Mouse (Mus musculus) left cerebral cortex, adult 8-10 months (tissue): ENCODE measurements at regions not wholly inside any gene's neighbourhood (a gene's known extent, or its start where the extent isn't known, plus 50 kb on each side); places are given as distances from the start of the nearest gene placed in this dataset.
A peak's percentile ranks its signal among the peaks of the same experiment; 100 is the strongest.

ENCODE experiments used
- DNase-seq, 2 experiments: peaks; one replicate each; pipeline ENCODE4 v3.0.0; 2022; ENCODE audit warnings: low spot score in 2 of 2

DNA sequence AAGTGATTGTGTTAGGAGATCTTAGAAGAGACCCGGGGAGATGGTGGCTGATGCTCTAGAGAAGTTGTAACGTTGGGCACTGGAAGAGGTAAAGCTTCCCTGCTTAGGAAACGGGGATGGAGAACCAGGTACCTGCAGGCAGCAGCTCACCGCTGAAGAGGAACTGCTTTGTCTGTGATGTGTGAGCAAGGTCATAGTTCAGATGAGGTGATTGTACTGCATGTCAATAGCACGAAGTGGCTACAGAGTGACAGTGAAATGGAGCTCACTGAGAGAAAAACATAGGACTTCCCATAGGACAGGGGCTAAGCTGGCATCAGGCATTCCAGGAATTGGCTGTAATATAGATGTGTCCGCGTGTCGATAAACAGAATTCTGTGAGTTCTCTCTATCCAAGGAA, 205.1 kb upstream of the Tet2 start:
- no peak for DNase-seq

DNA sequence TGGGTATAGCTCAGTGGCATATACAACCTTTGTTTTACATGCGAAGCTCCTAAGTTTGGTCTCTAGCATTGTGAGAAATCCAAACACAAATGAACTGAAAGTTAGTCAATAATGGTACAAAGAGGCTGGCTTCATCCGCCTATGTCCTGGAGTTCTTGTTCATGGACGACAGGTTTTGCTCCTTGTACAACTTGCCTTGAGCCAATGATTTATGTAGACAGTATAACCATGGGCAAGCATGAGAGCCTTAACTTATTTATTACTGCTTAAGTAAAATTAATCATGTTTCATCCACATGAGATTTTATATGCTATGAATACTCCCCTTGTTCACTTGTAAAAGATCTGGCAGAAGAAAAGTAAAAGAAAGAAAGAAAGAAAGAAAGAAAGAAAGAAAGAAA, 205.7 kb upstream of the Tet2 start:
- DNase-seq, result no peak

DNA sequence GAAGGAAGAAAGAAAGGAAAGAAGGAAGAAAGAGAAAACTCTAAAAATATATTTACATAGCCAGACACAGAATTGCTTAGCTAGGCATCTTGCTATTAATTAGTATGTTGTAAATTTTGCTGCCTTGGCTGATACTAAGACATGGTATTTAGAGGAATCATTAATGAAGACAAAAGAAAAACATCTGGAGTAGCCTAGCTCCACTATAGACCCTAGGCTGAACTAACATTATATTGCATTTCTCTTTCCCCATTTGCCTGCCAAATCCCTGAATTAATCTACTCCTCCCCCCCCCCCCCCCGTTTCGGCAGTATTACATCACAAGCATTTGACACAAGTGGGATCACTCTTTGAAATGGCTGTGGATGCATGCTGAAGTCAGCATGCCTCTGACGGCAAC, 206.1 kb upstream of the Tet2 start:
- no peak for DNase-seq

DNA sequence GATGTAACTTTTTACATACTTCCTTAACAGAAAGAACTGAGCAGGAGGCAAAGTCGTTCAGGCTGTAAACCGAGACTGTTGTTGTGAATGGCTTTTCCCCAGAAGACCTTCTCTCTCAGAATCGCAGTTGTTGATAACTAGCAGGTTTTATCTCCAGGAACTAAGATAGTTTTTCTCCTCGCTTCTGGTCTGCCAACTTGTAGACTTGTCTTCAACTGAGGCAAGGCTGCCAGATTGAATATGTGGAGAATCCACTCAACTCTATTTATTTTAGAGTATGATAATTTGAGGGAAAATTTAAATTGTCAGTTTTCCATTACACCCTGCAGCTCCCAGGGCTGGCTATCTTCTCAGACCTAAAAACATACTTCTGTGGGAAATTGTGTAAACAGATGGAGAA, 206.6 kb upstream of the Tet2 start:
- no peak for DNase-seq

DNA sequence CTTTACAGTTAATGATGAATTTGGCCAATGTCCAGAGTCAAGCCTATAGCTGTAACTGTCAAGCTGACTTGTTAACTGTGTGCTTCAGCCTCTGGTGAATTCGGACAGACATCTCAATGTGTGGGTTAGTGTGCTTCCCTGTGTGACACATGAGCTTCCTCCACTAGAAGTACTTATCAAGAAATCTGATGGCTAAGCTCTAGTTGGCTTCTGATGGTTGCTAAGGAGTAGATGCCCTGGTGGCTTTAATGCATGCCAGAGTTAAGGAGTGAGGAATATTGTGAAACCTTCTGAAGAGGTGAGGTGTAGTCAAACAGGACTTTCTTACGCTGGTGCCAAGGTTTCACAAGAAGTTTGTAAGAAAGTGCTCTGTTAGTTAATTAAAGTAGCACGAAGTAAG, 208.1 kb upstream of the Tet2 start:
- no peak for DNase-seq

DNA sequence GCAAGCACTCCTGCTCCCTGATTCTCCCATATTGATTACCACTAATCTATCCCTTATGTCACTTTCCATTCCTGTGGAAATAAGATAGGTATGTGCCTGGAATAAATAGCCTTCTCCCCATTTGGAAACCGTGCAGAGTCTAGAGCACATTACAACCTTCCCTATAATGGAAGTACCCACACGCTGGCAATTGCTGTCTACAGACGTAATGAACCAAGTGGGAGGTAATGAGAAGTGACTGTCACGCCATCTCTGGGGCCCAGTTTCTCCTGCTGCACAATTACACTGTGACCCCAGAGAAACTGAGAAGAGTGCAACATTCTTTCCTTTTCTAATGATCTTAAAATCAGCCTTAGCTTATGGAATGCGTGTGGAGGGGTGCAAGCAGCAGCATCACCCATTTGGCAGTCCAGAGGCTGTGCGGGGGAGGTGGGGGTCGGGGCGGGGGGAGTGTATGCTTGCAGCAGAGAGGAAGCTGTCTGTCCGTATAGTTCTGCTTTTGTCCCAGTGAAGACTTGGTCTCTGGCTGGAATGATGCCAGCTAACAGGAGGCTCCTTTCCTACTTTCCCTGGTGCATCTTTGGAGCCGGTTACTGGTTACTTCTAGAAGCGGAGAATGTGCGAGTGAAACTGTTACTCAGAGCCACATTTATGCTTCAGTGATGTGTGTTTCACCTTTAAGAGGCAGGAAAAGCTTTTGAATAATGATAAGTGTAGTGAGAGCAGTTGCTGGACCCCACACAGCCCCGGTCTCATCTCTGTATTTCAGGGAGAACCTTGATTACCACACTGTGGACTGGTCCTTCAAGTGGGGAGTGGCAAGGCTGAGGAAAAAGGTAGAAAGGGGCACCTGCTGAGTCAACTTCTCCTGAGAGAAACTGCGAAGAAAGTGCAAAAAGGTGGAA, 209.3 kb upstream of the Tet2 start:
- DNase-seq, result no peak

DNA sequence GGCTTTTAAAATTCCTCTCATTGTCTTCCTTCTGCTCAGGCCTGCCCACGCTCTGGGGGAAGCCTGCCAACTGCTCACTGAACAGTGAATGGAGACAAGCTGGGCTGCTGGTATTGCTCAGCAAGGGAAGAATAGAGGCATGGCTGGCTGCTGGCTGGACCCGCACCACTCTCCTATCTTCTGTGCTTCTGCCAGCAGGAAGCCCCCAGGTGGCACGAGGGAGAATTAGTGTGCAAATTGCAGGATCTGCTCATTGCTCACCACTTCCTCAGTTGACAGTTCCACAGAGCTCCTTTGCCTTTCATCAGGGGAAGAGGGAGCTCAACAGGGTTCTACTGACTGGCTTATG, 209.9 kb upstream of the Tet2 start:
- peak; percentile 71 to 91 for DNase-seq

DNA sequence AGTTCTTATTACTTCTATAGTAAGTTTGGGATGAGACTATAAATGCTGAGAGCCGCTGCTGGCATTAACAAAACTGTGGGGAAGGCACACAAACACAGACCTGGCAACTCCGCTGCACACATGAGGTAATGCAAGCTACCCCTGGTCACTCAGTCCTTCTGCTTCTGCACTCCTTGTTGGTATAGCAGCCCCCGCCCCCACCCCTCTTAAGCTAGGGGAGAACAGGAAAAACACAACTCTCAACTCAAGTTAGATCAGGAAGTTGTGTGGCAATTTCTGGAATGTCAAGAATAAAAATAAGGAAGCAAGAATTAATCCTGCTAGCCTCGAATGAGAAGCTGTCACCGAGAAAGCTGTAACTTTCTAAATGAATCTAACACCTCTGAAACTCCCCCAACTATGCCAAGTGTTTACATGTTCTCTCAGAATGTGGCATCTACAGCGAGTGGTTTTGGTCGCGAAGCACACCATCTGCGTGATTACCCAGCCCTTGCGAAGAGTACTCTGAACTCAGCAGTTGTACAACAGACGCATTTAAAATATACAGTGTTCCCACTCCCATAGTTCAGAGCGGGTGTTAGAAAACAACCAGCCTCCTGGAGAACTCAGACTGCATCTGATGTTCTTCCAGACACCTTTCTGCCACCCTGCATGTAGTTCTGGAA, 212.9 kb upstream of the Tet2 start:
- peak in 1 of 2 experiments; percentile 21 for DNase-seq

DNA sequence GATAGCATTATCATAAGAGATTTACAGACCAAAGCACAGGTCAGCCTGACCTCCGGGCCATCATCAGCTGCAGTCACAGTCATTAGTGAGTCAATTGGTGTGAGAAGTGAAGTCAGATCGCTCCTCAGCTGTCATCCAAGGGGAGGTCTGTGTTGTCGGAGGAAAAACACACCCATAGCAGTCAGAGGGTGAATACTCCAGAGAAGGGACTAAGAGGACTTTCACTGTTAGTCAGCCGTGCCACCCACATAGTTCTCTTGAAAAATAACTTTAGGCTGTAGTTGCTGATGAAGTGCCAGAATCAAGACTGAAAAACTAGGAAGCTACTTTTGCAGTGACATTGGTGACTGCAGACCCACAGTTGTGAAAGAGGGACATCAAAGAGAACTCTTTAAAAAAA, 213.5 kb upstream of the Tet2 start:
- no peak for DNase-seq

DNA sequence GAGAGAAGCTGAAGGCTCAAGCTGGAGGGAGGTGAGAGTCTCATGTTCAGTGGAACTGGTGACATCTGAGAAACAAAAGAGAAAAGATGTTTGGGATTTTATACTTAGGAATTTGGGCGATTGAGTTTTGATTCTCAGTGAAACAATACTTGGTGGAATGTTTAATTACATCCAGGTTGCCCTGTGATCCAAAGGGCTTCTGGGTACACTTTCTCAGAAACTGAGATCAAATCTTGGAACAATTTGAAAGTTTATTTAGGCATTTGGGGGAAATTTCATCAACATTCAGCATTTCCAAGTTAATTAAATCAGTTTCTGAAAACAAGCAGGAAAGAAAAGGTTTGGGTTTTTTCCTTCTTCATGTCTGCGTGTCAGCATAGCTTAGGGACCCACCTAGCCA, 214.7 kb upstream of the Tet2 start:
- no peak for DNase-seq

DNA sequence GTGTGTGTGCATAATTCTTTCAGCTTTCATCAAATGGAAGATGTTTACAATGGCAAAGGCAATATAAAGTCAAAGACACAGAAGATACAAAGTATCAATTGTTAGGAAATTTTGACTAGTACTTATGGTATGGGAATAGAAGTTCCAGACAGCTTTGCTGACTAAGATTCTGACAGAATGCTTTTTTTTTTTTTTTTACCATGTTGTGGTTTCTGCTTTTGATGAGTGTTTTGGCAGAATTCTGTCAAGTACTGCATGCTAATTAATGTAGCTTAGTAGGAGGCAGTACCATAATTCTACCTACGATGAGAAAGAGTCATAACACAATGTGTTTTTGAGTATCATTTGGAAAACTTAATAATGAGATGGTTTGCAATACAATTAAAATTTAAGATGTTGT, 215.3 kb upstream of the Tet2 start:
- no peak for DNase-seq

DNA sequence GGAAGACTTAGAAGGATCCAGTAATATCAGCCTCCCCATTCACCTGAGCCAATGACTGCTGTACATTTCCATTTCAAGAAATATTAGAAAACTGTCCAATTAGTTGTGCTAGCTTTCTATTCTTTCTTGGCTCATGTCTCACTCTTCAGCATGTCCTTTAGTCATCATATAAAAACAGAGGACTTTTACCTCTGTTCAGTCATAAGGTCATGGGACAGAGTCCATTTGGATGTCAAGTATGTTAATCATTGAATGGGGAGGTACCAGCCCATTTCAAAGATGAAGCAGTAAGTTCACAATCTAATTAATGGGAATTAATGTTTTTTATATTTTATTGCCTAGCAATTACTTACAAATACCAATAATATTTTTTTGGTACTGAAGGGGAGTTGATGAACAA, 218.8 kb upstream of the Tet2 start:
- DNase-seq, result no peak

DNA sequence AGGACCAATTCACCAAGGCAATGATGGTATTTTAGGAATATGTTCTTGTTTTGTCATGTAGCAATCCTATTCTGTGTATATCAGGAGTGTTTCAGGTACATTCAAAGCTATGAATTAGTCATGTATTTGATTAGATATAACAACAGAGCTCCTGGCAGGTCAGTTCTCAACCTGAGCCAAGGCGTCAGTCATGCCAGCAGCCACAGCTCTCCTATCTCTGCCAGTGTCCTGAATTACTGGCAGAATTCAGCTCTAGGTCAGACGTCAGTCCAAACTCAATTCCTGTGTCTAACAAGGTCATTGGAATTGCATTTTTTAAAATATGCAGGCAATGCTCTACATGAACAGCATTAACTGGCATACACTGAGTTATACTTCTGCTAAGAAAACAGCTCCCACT, 228.6 kb upstream of the Tet2 start:
- no peak for DNase-seq

DNA sequence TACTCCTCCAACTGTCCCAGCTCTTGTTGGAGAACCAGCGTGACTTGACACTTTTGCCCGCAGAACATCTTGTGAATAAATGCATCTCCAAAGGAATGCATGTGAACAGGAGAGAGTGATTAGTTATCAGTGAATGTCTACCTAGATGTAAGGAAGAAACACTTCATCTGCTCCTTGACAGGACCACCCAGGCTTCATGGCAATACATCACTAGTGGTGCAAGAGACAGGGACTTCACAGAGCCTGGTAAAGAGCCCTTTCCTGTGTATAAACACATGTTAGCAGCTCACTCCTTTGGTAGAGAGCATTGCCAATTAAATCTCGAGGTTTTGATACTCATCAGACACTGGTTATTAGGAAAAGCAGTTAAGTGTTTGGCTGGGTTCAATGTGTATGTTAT, 229.3 kb upstream of the Tet2 start:
- DNase-seq, result no peak

DNA sequence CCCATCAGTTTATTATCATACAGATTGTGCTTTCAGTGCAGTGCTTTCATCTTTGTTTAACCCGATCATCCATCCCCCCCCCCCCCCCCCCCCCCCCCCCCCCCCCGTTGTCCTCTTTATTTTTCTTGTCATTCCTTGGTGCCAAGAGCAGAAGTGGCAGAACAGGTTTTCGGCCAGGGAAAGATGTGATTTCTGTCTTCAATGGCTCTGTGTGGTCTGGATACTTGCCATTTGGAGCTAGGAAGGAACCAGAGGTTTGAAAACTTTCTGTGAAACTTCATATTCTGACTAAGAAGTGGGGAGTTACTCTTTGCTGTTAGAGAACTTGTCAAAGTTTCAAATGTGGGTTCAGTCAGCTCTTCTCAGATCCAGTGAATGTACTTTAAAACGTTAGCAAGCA, 231.1 kb upstream of the Tet2 start:
- no peak for DNase-seq

DNA sequence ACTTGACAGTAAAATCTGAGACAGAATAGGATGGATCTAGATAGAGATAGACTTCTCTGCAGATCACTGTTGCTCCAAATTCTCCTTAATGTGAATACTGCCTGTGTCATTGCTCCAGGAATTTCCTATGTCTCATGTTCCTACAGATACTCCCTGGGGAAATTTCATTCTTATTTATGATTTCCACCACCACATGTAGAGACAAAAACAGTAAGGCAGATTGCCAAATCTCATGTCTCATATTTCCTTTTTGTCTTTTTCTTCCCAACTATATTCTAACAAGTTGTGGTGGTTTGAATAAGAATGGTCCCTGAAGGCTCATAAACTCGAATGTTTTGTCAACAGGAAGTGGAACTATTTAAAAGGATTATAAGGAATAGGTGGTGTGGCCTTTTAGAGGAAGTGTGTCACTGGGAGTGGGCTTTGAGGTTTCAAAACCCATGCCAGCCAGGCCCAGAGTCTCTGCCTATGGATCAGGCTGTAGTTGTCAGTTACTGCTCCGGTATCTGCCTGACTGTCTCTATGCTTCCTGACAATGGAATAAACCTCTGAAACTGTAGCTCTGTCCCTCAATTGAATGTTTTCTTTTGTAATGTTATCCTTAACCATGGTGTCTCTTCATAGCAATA, 234.3 kb upstream of the Tet2 start:
- no peak for DNase-seq

DNA sequence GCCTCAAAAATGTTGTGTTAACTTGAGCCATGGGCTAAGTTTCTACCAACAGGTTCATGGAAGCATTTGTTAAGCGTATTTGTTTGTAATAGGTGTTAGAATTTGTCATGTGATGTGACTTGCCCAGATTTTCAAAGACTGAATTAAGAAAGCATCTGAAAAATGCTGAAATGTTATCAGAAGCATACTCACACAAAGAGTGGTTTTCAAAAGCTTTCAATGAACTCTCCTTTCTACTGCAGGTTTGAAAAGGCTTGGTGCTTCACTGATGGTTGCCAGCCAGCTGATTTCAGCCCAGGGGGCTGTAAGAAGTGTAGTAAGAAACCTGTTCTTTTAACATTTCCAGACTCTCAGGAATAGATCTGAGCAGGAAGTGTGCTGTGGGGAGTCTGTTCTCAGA, 238.1 kb upstream of the Tet2 start:
- DNase-seq, result no peak

DNA sequence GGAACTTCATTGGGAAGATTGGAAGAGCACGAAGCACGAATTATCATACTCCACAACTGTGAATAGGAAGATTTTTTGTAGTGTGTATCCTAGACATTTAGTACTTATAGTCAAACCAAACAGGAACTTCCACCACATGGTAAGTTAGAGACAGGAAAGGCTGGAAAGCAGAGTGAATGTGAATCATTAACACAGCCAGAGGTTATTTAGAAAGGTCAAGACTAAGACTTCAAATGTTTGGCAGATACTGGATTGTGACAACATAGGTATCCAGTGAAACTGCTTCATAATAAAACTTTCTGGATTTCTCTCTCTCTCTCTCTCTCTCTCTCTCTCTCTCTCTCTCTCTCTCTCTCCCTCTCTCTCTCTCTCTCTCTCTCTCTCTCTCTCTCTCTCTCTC, 246.4 kb upstream of the Tet2 start:
- DNase-seq, result no peak

DNA sequence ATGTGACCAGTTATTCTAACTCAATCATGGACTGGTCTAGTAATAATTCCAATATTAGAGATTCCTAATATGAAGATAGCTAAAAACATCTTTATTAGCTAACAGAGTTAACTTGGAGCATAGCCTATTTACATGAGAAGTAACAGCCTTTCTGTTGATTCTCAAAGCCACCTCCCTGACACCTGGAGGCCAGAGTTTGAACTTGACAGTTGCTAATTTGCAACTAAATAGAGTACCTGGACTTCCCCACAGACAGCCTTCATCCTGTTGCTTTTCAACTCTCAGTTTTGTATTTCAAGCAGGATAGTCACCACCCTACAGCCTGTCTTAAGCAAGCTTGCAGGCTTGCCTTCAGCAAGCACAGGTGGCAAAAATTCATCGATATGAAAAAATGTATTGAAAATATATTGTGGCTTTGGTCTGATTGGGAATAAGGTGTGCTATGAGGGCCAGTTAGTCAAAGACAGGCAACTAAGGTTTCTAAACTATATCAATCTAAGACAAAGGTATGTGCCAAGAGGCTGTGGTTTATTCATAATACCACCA, 264.1 kb upstream of the Tet2 start:
- no peak for DNase-seq

DNA sequence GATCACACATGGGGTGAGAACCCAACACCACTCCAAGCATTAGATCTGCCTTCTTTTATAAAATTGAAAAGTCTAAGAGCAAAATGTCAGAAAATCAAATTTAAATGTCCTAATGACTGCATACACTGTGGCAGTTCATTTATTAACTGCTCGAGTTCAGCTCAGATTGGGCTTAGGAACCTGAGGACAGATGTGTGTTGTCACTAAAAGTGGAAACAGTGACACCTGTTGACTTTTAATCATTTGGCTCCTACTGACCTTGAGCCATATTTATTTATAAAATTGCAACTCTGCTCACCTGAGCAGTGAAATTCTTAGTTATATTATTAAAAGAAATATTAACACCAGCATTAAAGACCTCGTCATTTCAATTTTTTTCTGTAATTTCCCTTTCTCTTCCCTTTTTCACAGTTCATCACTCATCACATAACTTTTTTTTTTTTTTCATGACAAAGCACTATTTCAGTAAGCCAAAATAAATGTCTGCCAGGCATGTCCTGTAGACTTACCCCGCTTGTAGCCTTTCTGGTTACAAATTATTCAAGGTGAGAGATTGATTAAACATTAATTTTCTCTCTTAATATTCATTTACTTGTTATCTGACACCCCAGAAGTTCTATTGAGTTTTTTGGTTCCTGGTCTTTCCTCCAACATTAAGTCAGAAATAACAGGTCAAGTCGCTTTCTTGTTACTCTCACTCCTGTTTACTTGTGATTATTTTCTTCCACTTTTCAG, 274.2 kb upstream of the Tet2 start:
- DNase-seq, result no peak

DNA sequence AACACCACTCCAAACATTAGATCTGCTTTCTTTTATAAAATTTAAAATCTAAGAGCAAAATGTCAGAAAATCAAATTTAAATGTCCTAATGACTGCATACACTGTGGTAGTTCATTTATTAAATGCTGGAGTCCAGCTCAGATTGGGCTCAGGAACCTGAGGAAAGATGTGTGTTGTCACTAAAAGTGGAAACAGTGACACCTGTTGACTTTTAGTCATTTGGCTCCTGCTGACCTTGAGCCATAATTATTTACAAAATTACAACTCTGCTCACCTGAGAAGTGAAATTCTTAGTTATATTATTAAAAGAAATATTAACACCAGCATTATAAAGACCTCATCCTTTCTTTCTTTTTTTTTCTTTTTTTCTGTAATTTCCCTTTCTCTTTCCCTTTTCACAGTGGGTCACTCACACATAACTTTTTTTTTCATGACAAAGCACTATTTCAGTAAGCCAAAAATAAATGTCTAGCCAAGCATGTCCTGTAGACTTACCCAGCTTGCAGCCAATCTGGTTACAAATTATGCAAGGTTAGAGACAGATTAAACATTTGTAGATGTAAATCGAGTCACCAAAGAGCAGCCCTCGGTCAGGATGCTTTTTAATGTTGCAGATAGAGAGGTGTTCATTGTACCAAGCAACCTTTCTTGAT, 288.9 kb upstream of the Tet2 start:
- DNase-seq, result no peak
